Mouse (Mus musculus) embryonic facial prominence, embryonic 10.5 days (tissue): ENCODE data around the gene Tmc1. TPM values are rescaled to one million over a fixed set of nuclear protein-coding genes. Genes with fewer than 3 reads are reported as not detected.

Source experiments
- DNase-seq: peaks from one replicate; pipeline ENCODE4 v3.0.0-alpha.2; 2017; ENCODE audit warnings: low spot score
- H3K27ac ChIP-seq: fragments of 300-500 bp; sonication (generic); replicated peaks from 2 replicates; pipeline ENCODE4 v1.5.1; 2016; ENCODE audit warnings: mild to moderate bottlenecking
- H3K27me3 ChIP-seq: fragments of 300-500 bp; sonication (generic); replicated peaks from 2 replicates; pipeline ENCODE4 v1.6.1; 2016; ENCODE audit warnings: low read depth, mild to moderate bottlenecking; ENCODE audit not compliant: poor library complexity, severe bottlenecking
- H3K36me3 ChIP-seq: fragments of 300-500 bp; sonication (generic); replicated peaks from 2 replicates; pipeline ENCODE4 v1.6.1; 2016; ENCODE audit warnings: mild to moderate bottlenecking, moderate library complexity
- H3K4me1 ChIP-seq: fragments of 300-500 bp; sonication (generic); 2 replicates; pipeline ENCODE4 v1.6.1; 2016
- H3K4me3 ChIP-seq: fragments of 300-500 bp; sonication (generic); 2 replicates; pipeline ENCODE4 v1.5.1; 2016; ENCODE audit warnings: mild to moderate bottlenecking, moderate library complexity
- H3K9me3 ChIP-seq: fragments of 300-500 bp; sonication (generic); 2 replicates; pipeline ENCODE4 v1.6.1; 2016; ENCODE audit warnings: mild to moderate bottlenecking
- WGBS: fragments of 180-500 bp; shearing (Covaris S2); methylation state at CpG from one replicate; pipeline ENCODE4 v1.1.7; 2016; 5-methylcytosine and 5-hydroxymethylcytosine counted together
- polyA plus RNA-seq: library from polyadenylated mRNA; unstranded; fragments of >200 nt; fragmentation: Nextera tagmentation; extraction: Ambion mirVana; gene quantifications from 2 replicates; pipeline ENCODE4 v1.2.1, GENCODE M21; 2016

The Tmc1 gene
- polyA plus RNA-seq, 1 experiment from 2014 or later, result 0.14 TPM

DNA sequence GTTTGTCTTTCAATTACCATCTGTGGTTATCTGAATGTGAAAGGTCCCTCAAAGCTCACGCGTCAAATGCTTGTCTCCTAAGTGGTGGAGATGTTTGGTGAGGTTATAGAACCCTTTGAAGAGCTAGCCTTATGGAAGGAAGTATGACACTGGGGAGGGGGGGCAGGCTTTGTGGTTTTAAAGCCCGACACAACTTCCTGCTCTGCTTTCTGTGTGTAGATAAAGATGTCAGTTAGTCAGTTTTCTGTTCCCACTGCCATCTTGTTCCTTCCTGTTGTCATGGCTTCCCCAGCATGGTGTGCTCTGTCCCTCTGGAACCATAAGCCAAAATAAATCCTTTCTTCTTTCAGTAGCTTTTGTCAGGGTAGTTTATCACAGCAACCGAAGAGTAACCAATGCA is 78.1 kb downstream of the Tmc1 start:
- no peak overlapping the region for H3K27ac ChIP-seq
- no peaks in the 10 kb centered on the region for H3K9me3 ChIP-seq
- H3K4me3 ChIP-seq, result no peak overlapping the region
- DNase-seq, result no peak
- no peaks in the 10 kb centered on the region for H3K36me3 ChIP-seq
- H3K4me1 ChIP-seq, result no peaks in the 10 kb centered on the region
- WGBS, result 81% methylated on average over 4 of the region's 4 CpGs
- no peaks in the 10 kb centered on the region for H3K27me3 ChIP-seq

DNA sequence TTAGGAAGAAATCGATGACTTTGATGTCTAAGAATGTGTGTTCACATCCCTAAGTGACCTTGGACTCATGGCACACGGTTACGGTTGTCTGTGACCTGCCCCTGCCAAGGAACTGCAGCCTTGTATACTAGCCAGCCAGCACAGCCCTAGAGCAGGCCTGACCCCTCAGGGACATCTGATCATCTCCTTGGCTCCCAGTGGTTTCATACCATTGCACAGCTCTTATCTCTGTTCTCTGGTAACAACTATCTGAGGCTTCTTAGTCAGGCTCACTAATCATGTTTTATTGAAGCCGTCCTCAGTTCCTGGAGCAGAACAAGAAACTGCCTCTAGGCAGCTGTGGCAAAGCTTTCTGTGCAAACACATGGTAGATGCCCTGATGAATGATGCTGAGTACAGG is 92.2 kb downstream of the Tmc1 start:
- WGBS, result 88% methylated on average over 4 of the region's 4 CpGs
- no peak overlapping the region for H3K4me3 ChIP-seq

DNA sequence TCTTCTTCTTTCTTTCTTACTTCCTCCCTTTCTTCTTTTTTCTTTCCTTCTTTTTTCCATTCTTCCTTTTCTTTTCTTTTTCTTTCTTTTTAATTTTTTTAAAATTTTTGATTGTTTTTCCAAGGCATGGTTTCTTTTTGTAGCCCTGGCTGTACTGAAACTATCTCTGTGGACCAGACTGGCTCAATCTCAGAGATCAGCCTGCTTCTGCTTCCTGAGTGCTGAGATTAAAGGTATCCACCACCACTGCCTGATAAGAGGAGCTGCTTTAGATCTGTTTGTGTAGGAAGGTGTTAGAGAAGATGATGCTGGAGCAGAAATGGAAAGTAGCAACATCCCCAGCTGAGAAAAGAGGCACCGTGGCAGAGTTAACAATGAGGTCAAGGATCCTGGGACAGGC is 93.7 kb downstream of the Tmc1 start:
- Histone ChIP-seq H3K4me3 (no peak overlapping the region), H3K4me1 (no peaks in the 10 kb centered on the region), H3K27me3 (no peaks in the 10 kb centered on the region), H3K27ac (no peak overlapping the region), H3K9me3 (no peaks in the 10 kb centered on the region), H3K36me3 (no peaks in the 10 kb centered on the region)
- WGBS, result 91% methylated on average over 1 of the region's 1 CpGs
- no peak for DNase-seq

More for the DNA sequence above, 92.2 kb downstream of the Tmc1 start:
- Histone ChIP-seq H3K4me1 (no peaks in the 10 kb centered on the region), H3K27me3 (no peaks in the 10 kb centered on the region), H3K36me3 (no peaks in the 10 kb centered on the region), H3K9me3 (no peaks in the 10 kb centered on the region), H3K27ac (no peak overlapping the region)
- no peak for DNase-seq

DNA sequence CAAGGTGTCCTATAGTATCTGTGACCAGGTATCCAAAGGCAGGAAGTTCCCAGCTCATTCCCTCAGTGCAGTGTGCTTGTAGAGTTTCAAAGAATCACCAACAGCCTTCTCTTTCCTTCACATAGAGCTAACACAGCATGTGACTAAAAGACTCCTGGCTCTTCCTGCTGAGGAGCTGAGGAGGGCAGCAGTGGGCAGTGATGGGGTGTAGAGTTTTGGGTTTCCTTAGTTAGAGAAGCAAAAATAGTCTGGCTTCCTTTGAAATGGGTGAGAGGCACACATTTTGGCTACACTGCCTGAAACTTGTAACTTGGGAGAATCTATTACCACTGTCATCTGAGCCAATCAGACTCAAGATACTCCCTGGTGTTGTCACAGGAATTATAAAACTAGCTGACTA is 96.2 kb downstream of the Tmc1 start:
- H3K4me1 ChIP-seq, result no peaks in the 10 kb centered on the region
- no peaks in the 10 kb centered on the region for H3K9me3 ChIP-seq
- no peak for DNase-seq
- no peak overlapping the region for H3K4me3 ChIP-seq
- H3K27ac ChIP-seq, result no peak overlapping the region
- H3K36me3 ChIP-seq, result no peaks in the 10 kb centered on the region
- H3K27me3 ChIP-seq, result no peaks in the 10 kb centered on the region

DNA sequence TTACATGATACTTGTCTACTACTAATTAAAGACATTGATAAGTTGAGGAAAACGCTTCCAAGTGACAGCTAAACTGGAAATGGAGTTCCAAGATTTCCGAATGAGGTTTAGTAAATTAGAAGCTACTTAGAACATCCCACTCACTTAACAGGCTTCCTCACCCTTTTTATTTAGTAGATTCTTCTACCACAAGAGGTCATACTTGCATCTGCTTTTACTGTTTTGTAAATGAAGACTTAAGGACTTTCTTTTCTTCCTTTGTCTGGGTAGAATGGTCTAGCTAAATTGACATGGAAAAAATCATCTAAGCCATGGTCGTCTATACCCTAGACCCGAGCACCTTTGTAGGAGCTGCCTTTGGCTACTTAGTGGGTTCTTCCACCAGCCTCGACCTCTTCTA is 105.1 kb downstream of the Tmc1 start:
- DNase-seq, result no peak
- no peaks in the 10 kb centered on the region for H3K9me3 ChIP-seq
- no peaks in the 10 kb centered on the region for H3K27me3 ChIP-seq
- H3K27ac ChIP-seq, result no peak overlapping the region
- no peak overlapping the region for H3K4me3 ChIP-seq
- 68% methylated on average over 5 of the region's 5 CpGs for WGBS
- no peaks in the 10 kb centered on the region for H3K36me3 ChIP-seq
- H3K4me1 ChIP-seq, result no peaks in the 10 kb centered on the region

DNA sequence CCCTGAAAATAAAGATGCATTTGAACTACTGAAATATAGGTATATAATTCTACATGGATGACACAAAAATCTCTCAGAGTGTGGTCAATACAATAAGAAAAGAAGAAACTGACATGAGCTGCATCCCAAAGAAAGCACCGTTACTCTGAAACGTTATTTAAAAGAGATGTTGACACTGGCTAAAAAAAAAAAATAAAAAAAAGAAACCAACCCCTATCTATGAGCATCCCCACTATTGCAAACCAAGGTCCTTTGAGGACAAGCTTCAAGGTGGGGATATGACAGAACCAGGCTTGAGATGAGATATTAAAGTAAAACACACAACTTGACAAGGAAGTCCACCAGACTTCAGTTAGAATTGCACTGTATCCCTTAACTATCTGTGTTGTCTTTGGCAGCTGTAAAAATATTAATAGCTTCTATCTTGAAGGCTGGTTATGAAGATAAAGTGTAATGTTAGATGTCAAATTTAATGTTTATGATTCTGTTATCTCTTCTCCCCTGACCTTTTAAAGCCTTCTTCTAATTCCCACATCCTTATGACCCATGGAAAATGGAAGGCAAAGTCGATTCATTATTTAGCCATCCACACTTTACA is 106.4 kb downstream of the Tmc1 start:
- H3K27me3 ChIP-seq, result no peaks in the 10 kb centered on the region
- H3K4me1 ChIP-seq, result no peaks in the 10 kb centered on the region
- H3K4me3 ChIP-seq, result no peak overlapping the region
- DNase-seq, result no peak
- H3K27ac ChIP-seq, result no peak overlapping the region
- no peaks in the 10 kb centered on the region for H3K9me3 ChIP-seq
- H3K36me3 ChIP-seq, result no peaks in the 10 kb centered on the region
- 89% methylated on average over 3 of the region's 3 CpGs for WGBS

DNA sequence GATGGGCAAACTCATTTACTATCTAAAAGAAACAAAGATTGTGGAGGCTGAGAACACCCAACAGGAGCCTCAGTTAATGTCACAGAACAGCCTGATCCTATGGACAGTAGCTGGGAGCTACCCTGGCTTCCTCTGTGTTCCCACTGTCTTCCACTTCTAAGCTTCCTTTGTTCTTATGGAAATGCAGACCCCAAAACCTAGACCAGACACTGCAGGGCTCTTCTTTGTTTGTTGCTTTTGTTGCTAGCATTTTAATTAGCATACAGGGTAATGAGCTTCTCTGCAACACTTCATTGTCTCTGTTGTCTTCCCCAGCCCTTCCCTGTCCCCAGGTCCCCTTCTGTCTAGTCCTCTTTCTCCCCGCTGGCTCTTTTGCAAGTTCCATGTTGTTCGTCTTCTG is 116.6 kb downstream of the Tmc1 start:
- no peak for DNase-seq
- Histone ChIP-seq H3K4me3 (no peak overlapping the region), H3K36me3 (no peaks in the 10 kb centered on the region), H3K27ac (0 out of 2 replicates have a peak overlapping the region, but pooled peaks have one; percentile 6), H3K4me1 (0 out of 2 replicates have a peak, but pooled peaks cover 7% of the 10 kb centered on the region), H3K27me3 (no peaks in the 10 kb centered on the region), H3K9me3 (no peaks in the 10 kb centered on the region)
- 76% methylated on average over 2 of the region's 2 CpGs for WGBS

DNA sequence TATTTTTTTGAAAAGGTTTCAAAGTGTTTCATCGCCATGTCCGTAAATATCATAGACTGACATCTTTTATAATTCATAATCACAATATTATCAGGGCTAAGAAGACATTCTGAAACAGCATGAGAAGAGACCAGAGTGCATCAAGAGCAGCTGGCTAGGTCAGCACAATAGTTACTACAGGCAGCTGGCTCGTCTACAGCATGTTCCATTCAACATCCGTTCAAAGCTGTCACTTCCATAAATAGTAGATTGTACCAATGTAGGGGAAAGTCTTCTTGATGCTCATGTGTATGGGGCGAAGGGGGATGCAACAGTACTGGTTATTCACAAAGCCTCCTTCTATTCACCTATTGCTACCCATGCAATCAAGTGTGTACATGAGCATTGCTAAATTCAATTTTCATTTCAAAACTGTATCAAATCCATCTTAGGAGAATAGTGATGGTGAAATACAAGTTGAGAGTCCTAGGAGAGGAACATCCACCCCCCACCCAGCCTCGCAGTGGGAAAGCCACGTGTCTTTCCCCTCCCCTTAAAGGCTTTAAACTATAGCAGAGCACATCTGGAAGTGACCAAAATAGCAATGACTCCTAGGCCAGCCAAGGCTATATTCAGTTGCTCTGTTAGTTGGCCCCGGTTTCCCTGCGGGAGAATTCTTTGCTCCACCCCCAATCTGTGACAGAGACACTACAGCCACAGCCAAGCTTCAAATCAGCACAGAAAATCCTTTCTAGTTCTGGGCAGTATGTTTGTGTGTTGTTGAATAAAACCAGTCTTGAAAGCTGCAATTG is 117.8 kb downstream of the Tmc1 start:
- WGBS, result 67% methylated on average over 9 of the region's 9 CpGs
- Histone ChIP-seq H3K27me3 (no peaks in the 10 kb centered on the region), H3K4me1 (0 out of 2 replicates have a peak, but pooled peaks cover 7% of the 10 kb centered on the region), H3K9me3 (no peaks in the 10 kb centered on the region), H3K27ac (no peak overlapping the region), H3K36me3 (no peaks in the 10 kb centered on the region), H3K4me3 (no peak overlapping the region)
- DNase-seq, result peak; percentile 26

DNA sequence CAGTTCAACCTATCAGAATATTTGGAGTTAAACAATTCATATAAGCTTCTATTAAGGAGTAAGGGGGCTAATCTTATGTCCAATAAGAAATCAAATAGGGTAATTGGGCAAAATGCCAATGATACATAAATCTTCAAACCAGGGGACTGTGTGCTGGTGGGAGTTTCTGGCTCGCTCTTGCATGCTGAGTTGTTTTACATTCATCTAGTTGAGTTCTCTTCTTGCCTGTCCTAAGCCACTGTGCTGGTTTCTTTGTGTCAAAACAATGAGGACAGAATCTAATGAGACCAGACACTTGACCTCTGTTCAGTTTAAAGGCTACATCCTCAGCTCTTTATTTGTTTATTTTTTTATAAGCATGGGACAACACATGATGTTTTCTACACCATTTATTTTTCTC is 119.1 kb downstream of the Tmc1 start:
- Histone ChIP-seq H3K27me3 (no peaks in the 10 kb centered on the region), H3K9me3 (no peaks in the 10 kb centered on the region), H3K27ac (no peak overlapping the region), H3K4me1 (0 out of 2 replicates have a peak, but pooled peaks cover 7% of the 10 kb centered on the region), H3K4me3 (no peak overlapping the region), H3K36me3 (no peaks in the 10 kb centered on the region)
- WGBS, result 78% methylated on average over 1 of the region's 1 CpGs
- no peak for DNase-seq

DNA sequence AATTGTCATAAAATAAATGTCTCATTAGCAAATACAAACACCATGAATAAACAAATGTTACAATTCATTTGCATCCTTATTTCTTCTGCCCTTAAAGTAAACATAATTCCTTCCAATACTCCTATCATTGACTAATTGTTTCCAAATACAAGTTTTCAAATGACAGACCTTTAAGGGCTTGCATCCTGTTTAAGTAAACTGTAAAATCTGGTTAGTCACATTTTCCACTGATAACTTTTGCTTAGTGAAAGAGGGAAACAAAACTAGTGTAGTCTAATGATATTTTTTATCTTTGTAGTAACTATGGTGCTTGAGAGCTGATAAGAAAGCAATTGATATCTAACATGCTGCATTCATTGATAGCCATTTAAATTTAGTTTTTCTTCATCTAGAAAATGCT is 154.5 kb downstream of the Tmc1 start:
- no peaks in the 10 kb centered on the region for H3K27me3 ChIP-seq
- no peak overlapping the region for H3K27ac ChIP-seq
- no peaks in the 10 kb centered on the region for H3K9me3 ChIP-seq
- no peak overlapping the region for H3K4me3 ChIP-seq
- no peaks in the 10 kb centered on the region for H3K36me3 ChIP-seq
- no peaks in the 10 kb centered on the region for H3K4me1 ChIP-seq
- DNase-seq, result no peak

DNA sequence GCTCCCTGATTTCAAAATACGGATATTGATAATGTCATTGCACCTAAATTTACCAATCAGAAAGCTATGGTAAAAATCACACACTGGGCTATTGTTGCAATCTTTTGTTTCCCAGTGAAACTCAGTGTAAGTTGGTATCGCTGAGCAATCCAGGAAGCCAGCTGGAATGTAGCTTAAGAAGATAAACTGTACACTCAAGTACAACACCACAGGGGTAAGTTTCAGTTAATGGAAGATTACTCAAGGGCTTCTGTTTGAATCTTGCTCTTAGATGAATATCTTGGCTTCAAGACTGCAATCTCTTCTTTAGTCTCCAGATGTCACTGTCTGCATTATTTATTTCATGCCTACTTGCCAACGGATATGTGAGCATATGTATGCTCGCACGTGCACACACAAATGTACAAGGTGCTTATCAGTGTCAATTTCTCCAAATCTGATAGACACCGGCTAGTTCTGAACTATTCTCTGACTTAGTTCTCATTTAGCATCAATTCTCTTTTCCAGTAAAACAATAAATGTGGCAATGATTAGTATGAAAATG is 156.4 kb downstream of the Tmc1 start:
- no peak overlapping the region for H3K27ac ChIP-seq
- no peak for DNase-seq
- no peak overlapping the region for H3K4me3 ChIP-seq
- H3K36me3 ChIP-seq, result no peaks in the 10 kb centered on the region
- 68% methylated on average over 6 of the region's 6 CpGs for WGBS
- no peaks in the 10 kb centered on the region for H3K9me3 ChIP-seq
- no peaks in the 10 kb centered on the region for H3K27me3 ChIP-seq
- H3K4me1 ChIP-seq, result no peaks in the 10 kb centered on the region

DNA sequence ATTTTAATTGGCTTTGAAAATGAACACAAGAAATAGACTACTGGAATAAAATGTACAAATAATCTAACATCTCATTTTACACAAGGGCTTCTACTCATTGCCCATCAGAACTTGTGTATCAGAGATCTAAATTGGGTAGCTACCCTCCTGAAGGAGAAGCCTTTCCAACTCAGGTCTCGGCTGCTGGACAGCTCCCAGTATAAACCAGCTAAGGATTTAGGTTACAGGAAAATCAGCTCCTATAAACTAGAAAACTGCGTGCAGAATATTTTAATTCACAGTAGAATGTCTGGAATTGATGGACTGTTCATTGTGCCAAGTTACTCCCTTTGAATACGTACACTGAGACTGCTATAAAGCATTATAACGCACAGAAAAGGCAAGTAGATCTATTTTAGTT is 158.0 kb downstream of the Tmc1 start:
- Histone ChIP-seq H3K4me3 (no peak overlapping the region), H3K9me3 (no peaks in the 10 kb centered on the region), H3K27ac (no peak overlapping the region), H3K4me1 (no peaks in the 10 kb centered on the region), H3K27me3 (no peaks in the 10 kb centered on the region), H3K36me3 (no peaks in the 10 kb centered on the region)
- no peak for DNase-seq
- 75% methylated on average over 4 of the region's 4 CpGs for WGBS

DNA sequence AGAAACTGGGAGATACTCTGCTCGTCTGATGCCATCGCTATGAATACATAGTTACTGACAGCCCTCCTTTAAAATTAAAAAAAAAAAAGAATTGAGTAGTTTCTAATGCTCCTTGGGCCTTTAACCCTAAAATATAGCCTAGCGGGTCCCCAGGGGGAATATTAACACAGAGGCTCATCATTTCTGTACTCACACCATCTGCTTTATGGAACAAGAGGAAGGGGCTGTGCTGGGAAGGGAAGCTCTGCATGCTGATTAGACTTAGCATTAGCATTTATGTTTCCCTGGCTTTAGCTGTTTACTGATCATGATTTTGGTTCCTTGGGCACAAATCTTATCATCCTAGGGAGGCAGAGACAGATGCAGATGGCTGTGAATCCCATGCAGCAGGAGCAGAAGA is 159.0 kb downstream of the Tmc1 start:
- H3K27me3 ChIP-seq, result no peaks in the 10 kb centered on the region
- H3K36me3 ChIP-seq, result no peaks in the 10 kb centered on the region
- 88% methylated on average over 3 of the region's 3 CpGs for WGBS

More for the DNA sequence above, 159.0 kb downstream of the Tmc1 start:
- DNase-seq, result no peak
- no peak overlapping the region for H3K4me3 ChIP-seq
- H3K27ac ChIP-seq, result no peak overlapping the region
- H3K9me3 ChIP-seq, result no peaks in the 10 kb centered on the region
- no peaks in the 10 kb centered on the region for H3K4me1 ChIP-seq
